Mouse (Mus musculus) urinary bladder, postnatal 4 days (tissue): Measurements from ENCODE around the gene Sim2.

ENCODE experiments used
- DNase-seq, 2 experiments: peaks; one replicate each; pipeline ENCODE4 v3.0.0; 2021 to 2022; ENCODE audit warnings: low spot score in 2 of 2

Sim2 gene

GRCm38 (mm10) chr16:94078318-94079074, 6.2 kb upstream of the Sim2 start:
- DNase-seq = no peak

- no peak for DNase-seq
Observed at GRCm38 (mm10) chr16:94079075-94079855, 5.5 kb upstream of the Sim2 start.

- no peak for DNase-seq
Observed at GRCm38 (mm10) chr16:94079856-94080555, 4.7 kb upstream of the Sim2 start.

GRCm38 (mm10) chr16:94081596-94081995, 3.1 kb upstream of the Sim2 start:
- no peak for DNase-seq

- DNase-seq = no peak
Observed at GRCm38 (mm10) chr16:94081996-94082708, 2.6 kb upstream of the Sim2 start.

- no peak for DNase-seq
Observed at GRCm38 (mm10) chr16:94082960-94083847, 1.5 kb upstream of the Sim2 start.

- DNase-seq = no peak
Observed at GRCm38 (mm10) chr16:94083848-94084525, 744 bp upstream of the Sim2 start.

- no peak for DNase-seq
Observed at GRCm38 (mm10) chr16:94085603-94086285, 1.0 kb downstream of the Sim2 start.

- no peak for DNase-seq
Observed at GRCm38 (mm10) chr16:94086701-94087569, 2.2 kb downstream of the Sim2 start.

GRCm38 (mm10) chr16:94087570-94088225, 3.0 kb downstream of the Sim2 start:
- DNase-seq = no peak

- no peak for DNase-seq
Observed at GRCm38 (mm10) chr16:94088226-94088748, 3.6 kb downstream of the Sim2 start.

- DNase-seq = no peak
Observed at GRCm38 (mm10) chr16:94088819-94089692, 4.3 kb downstream of the Sim2 start.

- DNase-seq = no peak
Observed at GRCm38 (mm10) chr16:94092511-94093150, 7.9 kb downstream of the Sim2 start.

GRCm38 (mm10) chr16:94093151-94093863, 8.6 kb downstream of the Sim2 start:
- no peak for DNase-seq

GRCm38 (mm10) chr16:94094251-94095108, 9.7 kb downstream of the Sim2 start:
- DNase-seq = no peak
